Mouse (Mus musculus): ENCODE results near the gene Gtf2f2. TPM values are rescaled to one million over a fixed set of nuclear protein-coding genes. Genes with fewer than 3 reads are reported as not detected.

The Gtf2f2 gene
- polyA plus RNA-seq, 1 experiment from 2014 or later, result 36.7 TPM

DNA sequence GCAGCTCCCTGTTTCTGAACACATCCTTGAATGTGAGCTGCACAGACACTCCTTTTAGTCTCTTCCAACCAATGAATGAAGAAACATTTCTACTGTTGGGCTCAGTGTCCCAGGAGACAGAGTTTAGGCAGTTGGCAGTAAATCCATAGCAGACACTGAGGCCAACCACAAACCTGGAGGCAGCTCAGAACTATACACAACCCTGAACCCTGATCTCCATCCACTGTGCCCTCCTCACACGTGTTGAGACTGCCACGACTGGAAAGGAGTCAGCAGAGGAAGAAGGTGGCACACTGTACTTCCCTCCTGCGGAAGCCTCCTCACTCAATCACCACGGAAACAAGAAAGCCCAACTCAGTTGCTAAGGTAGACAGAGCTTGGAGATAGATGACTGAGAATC lies 25.6 kb downstream of the Gtf2f2 start:
- H3K9me3 ChIP-seq (replicated peaks; ENCODE audit: control insufficient read depth, low read length), result no peaks in the 10 kb centered on the region
- H3K4me1 ChIP-seq (ENCODE audit: control insufficient read depth, insufficient read depth, low read length), result no peaks in the 10 kb centered on the region; the same call in 1 of the 2 replicates
- H3K4me2 ChIP-seq, result no peak overlapping the region
- H3K4me3 ChIP-seq (ENCODE audit: low read depth, low read length), result no peak overlapping the region
- ATAC-seq (replicated peaks; ENCODE audit: insufficient number of reproducible peaks, low FRiP score, low TSS enrichment), result no peak
- no peaks in the 10 kb centered on the region for H3K36me3 ChIP-seq (ENCODE audit: control insufficient read depth, insufficient read depth, low read length)
- H3K27me3 ChIP-seq (ENCODE audit: control insufficient read depth, insufficient read depth, low read length), result no peaks in the 10 kb centered on the region
- H3K9ac ChIP-seq (ENCODE audit: low read depth, low read length), result no peak overlapping the region
- 71% methylated on average over 4 of the region's 4 CpGs for WGBS (ENCODE audit: insufficient replicate concordance)
- H3K27ac ChIP-seq (ENCODE audit: low read depth, low read length), result no peak overlapping the region

GRCm38 (mm10) chr14:75983891-75984290 lies 26.8 kb downstream of the Gtf2f2 start:
- 93% methylated on average over 2 of the region's 2 CpGs for WGBS (ENCODE audit: insufficient replicate concordance)
- no peak overlapping the region for H3K4me2 ChIP-seq
- no peak overlapping the region for H3K4me3 ChIP-seq (ENCODE audit: low read depth, low read length)
- H3K36me3 ChIP-seq (ENCODE audit: control insufficient read depth, insufficient read depth, low read length), result no peaks in the 10 kb centered on the region
- ATAC-seq (replicated peaks; ENCODE audit: insufficient number of reproducible peaks, low FRiP score, low TSS enrichment), result no peak
- H3K27me3 ChIP-seq (ENCODE audit: control insufficient read depth, insufficient read depth, low read length), result no peaks in the 10 kb centered on the region
- H3K9ac ChIP-seq (ENCODE audit: low read depth, low read length), result no peak overlapping the region
- no peak overlapping the region for H3K27ac ChIP-seq (ENCODE audit: low read depth, low read length)
- H3K4me1 ChIP-seq (ENCODE audit: control insufficient read depth, insufficient read depth, low read length), result no peaks in the 10 kb centered on the region; the same call in 1 of the 2 replicates
- no peaks in the 10 kb centered on the region for H3K9me3 ChIP-seq (replicated peaks; ENCODE audit: control insufficient read depth, low read length)

GRCm38 (mm10) chr14:75981231-75981630 lies 29.4 kb downstream of the Gtf2f2 start:
- no peak for ATAC-seq (replicated peaks; ENCODE audit: insufficient number of reproducible peaks, low FRiP score, low TSS enrichment)
- Histone ChIP-seq H3K9ac (ENCODE audit: low read depth, low read length) (no peak overlapping the region), H3K27me3 (ENCODE audit: control insufficient read depth, insufficient read depth, low read length) (no peaks in the 10 kb centered on the region), H3K4me3 (ENCODE audit: low read depth, low read length) (no peak overlapping the region), H3K4me2 (no peak overlapping the region), H3K36me3 (ENCODE audit: control insufficient read depth, insufficient read depth, low read length) (no peaks in the 10 kb centered on the region), H3K4me1 (ENCODE audit: control insufficient read depth, insufficient read depth, low read length) (no peaks in the 10 kb centered on the region; the same call in none of the 2 replicates), H3K9me3 (replicated peaks; ENCODE audit: control insufficient read depth, low read length) (no peaks in the 10 kb centered on the region), H3K27ac (ENCODE audit: low read depth, low read length) (no peak overlapping the region)
- whole genome bisulfite sequencing (ENCODE audit: insufficient replicate concordance), result 98% methylated on average over 3 of the region's 3 CpGs

- Histone ChIP-seq H3K36me3 (ENCODE audit: control insufficient read depth, insufficient read depth, low read length) (no peaks in the 10 kb centered on the region), H3K4me2 (no peak overlapping the region), H3K9ac (ENCODE audit: low read depth, low read length) (no peak overlapping the region), H3K4me3 (ENCODE audit: low read depth, low read length) (no peak overlapping the region), H3K9me3 (replicated peaks; ENCODE audit: control insufficient read depth, low read length) (no peaks in the 10 kb centered on the region), H3K27me3 (ENCODE audit: control insufficient read depth, insufficient read depth, low read length) (no peaks in the 10 kb centered on the region), H3K27ac (ENCODE audit: low read depth, low read length) (no peak overlapping the region), H3K4me1 (ENCODE audit: control insufficient read depth, insufficient read depth, low read length) (peaks cover 2% of the 10 kb centered on the region; the same call in 1 of the 2 replicates)
- WGBS (ENCODE audit: insufficient replicate concordance), result 22% methylated on average over 3 of the region's 3 CpGs
- ATAC-seq (replicated peaks; ENCODE audit: insufficient number of reproducible peaks, low FRiP score, low TSS enrichment), result no peak
Measured at GRCm38 (mm10) chr14:75976107-75976506, 34.6 kb downstream of the Gtf2f2 start.

- Histone ChIP-seq H3K4me1 (ENCODE audit: control insufficient read depth, insufficient read depth, low read length) (no peaks in the 10 kb centered on the region), H3K27me3 (ENCODE audit: control insufficient read depth, insufficient read depth, low read length) (no peaks in the 10 kb centered on the region), H3K9ac (ENCODE audit: low read depth, low read length) (no peak overlapping the region), H3K27ac (ENCODE audit: low read depth, low read length) (no peak overlapping the region), H3K36me3 (ENCODE audit: control insufficient read depth, insufficient read depth, low read length) (no peaks in the 10 kb centered on the region), H3K9me3 (replicated peaks; ENCODE audit: control insufficient read depth, low read length) (no peaks in the 10 kb centered on the region), H3K4me3 (ENCODE audit: low read depth, low read length) (no peak overlapping the region), H3K4me2 (no peak overlapping the region)
- 68% methylated on average over 5 of the region's 5 CpGs for WGBS (ENCODE audit: insufficient replicate concordance)
- no peak for ATAC-seq (replicated peaks; ENCODE audit: insufficient number of reproducible peaks, low FRiP score, low TSS enrichment)
Measured at GRCm38 (mm10) chr14:75967291-75967690, 43.4 kb downstream of the Gtf2f2 start.

- Histone ChIP-seq H3K9me3 (replicated peaks; ENCODE audit: control insufficient read depth, low read length) (no peaks in the 10 kb centered on the region), H3K36me3 (ENCODE audit: control insufficient read depth, insufficient read depth, low read length) (no peaks in the 10 kb centered on the region), H3K27me3 (ENCODE audit: control insufficient read depth, insufficient read depth, low read length) (no peaks in the 10 kb centered on the region), H3K27ac (ENCODE audit: low read depth, low read length) (no peak overlapping the region), H3K4me1 (ENCODE audit: control insufficient read depth, insufficient read depth, low read length) (no peaks in the 10 kb centered on the region), H3K4me3 (ENCODE audit: low read depth, low read length) (no peak overlapping the region), H3K4me2 (no peak overlapping the region), H3K9ac (ENCODE audit: low read depth, low read length) (no peak overlapping the region)
- WGBS (ENCODE audit: insufficient replicate concordance), result 92% methylated on average over 1 of the region's 1 CpGs
- no peak for ATAC-seq (replicated peaks; ENCODE audit: insufficient number of reproducible peaks, low FRiP score, low TSS enrichment)
Measured at GRCm38 (mm10) chr14:75964433-75964832, 46.2 kb downstream of the Gtf2f2 start.

GRCm38 (mm10) chr14:75964000-75964399 lies 46.7 kb downstream of the Gtf2f2 start:
- no peaks in the 10 kb centered on the region for H3K27me3 ChIP-seq (ENCODE audit: control insufficient read depth, insufficient read depth, low read length)
- no peak overlapping the region for H3K4me3 ChIP-seq (ENCODE audit: low read depth, low read length)
- H3K4me1 ChIP-seq (ENCODE audit: control insufficient read depth, insufficient read depth, low read length), result no peaks in the 10 kb centered on the region
- no peak overlapping the region for H3K4me2 ChIP-seq
- no peak overlapping the region for H3K9ac ChIP-seq (ENCODE audit: low read depth, low read length)
- WGBS (ENCODE audit: insufficient replicate concordance), result 83% methylated on average over 5 of the region's 5 CpGs
- H3K9me3 ChIP-seq (replicated peaks; ENCODE audit: control insufficient read depth, low read length), result no peaks in the 10 kb centered on the region
- H3K36me3 ChIP-seq (ENCODE audit: control insufficient read depth, insufficient read depth, low read length), result no peaks in the 10 kb centered on the region
- no peak for ATAC-seq (replicated peaks; ENCODE audit: insufficient number of reproducible peaks, low FRiP score, low TSS enrichment)
- no peak overlapping the region for H3K27ac ChIP-seq (ENCODE audit: low read depth, low read length)

DNA sequence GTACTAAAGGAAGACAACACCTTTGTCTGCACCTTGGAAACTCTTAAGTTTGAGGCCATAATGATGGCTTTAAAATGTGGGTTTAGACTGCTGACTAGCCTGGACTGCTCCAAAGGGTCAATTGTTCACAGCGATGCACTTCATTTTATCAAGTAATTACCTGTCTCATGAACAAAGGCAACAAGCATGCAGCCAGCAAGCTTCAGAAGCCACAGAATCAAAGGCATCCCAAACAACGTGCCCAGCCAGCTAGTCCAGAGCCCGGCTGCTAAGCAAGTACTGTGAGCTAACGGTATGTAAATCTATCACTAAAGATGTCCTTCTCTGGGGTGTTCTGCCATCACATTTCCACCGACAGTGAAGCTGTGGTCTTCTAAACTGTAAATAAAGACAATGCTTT lies 47.5 kb downstream of the Gtf2f2 start:
- Histone ChIP-seq H3K9ac (ENCODE audit: low read depth, low read length) (no peak overlapping the region), H3K9me3 (replicated peaks; ENCODE audit: control insufficient read depth, low read length) (no peaks in the 10 kb centered on the region), H3K4me2 (no peak overlapping the region), H3K27ac (ENCODE audit: low read depth, low read length) (no peak overlapping the region), H3K4me3 (ENCODE audit: low read depth, low read length) (no peak overlapping the region), H3K36me3 (ENCODE audit: control insufficient read depth, insufficient read depth, low read length) (no peaks in the 10 kb centered on the region), H3K27me3 (ENCODE audit: control insufficient read depth, insufficient read depth, low read length) (no peaks in the 10 kb centered on the region), H3K4me1 (ENCODE audit: control insufficient read depth, insufficient read depth, low read length) (no peaks in the 10 kb centered on the region)
- ATAC-seq (replicated peaks; ENCODE audit: insufficient number of reproducible peaks, low FRiP score, low TSS enrichment), result no peak
- 75% methylated on average over 5 of the region's 5 CpGs for WGBS (ENCODE audit: insufficient replicate concordance)

DNA sequence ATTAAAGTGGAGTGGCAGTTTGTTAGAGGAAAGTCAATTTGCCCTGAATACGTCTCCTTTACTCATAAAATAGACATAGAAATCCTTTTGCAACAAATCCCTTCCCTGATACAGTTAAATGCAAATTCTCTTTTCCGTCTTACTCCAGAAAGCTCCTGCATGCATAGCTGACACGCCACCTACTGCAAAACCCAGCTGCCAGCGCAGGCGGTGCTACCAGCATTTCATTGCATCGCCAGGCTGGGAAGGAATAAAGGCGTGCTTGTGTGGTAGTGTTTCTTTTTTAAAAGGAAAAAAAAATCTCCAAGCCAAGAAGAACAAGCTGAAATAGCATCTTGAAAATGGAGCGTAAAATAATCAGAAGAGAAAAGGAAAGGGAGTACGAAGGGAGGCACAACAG lies 48.4 kb downstream of the Gtf2f2 start:
- WGBS (ENCODE audit: insufficient replicate concordance), result 90% methylated on average over 9 of the region's 9 CpGs

More for the DNA sequence above, 48.4 kb downstream of the Gtf2f2 start:
- no peaks in the 10 kb centered on the region for H3K4me1 ChIP-seq (ENCODE audit: control insufficient read depth, insufficient read depth, low read length)
- no peak overlapping the region for H3K4me2 ChIP-seq
- H3K9ac ChIP-seq (ENCODE audit: low read depth, low read length), result no peak overlapping the region
- no peak overlapping the region for H3K27ac ChIP-seq (ENCODE audit: low read depth, low read length)
- no peak for ATAC-seq (replicated peaks; ENCODE audit: insufficient number of reproducible peaks, low FRiP score, low TSS enrichment)
- H3K27me3 ChIP-seq (ENCODE audit: control insufficient read depth, insufficient read depth, low read length), result no peaks in the 10 kb centered on the region
- H3K9me3 ChIP-seq (replicated peaks; ENCODE audit: control insufficient read depth, low read length), result no peaks in the 10 kb centered on the region
- no peak overlapping the region for H3K4me3 ChIP-seq (ENCODE audit: low read depth, low read length)
- no peaks in the 10 kb centered on the region for H3K36me3 ChIP-seq (ENCODE audit: control insufficient read depth, insufficient read depth, low read length)

All from heart, embryonic 11.5 days (tissue).